Mouse (Mus musculus) layer of hippocampus, postnatal 36 days (tissue): ENCODE measurements around the gene Smtnl2. TPM values are rescaled to one million over a fixed set of nuclear protein-coding genes. Genes with fewer than 3 reads are reported as not detected.

ENCODE experiments used
- DNase-seq, 2 experiments: peaks; one replicate each; pipeline ENCODE4 v3.0.0; 2022
- total RNA-seq, 2 experiments: library from RNA; stranded (reverse); gene quantifications; 2 replicates each; pipeline ENCODE4 v1.2.3; 2021

The Smtnl2 gene
- total RNA-seq, 2 experiments from 2014 or later: 1.5 to 2.7 TPM

DNA sequence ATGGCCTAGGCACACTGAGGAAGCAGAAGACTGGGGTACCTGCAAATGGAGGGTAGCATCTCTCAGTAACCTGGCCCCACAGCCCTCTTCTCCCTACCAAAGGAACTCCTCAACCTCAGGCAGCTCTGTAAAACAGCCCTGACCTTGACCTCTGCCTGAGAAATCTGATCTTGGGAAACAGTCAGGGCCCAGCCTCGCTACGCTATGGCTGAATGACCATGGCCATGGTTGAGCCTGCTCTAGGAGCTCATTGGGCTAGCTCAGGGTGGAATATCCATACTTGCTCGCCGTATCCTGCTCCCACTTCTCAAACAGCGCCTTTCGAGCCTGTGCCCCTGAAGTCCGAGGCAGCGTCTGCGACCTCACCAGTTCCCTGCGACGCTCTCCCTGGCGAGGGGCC is 10.4 kb downstream of the Smtnl2 start:
- DNase-seq: no peak

- no peak for DNase-seq
Observed at GRCm38 (mm10) chr11:72397811-72398525, 13.5 kb downstream of the Smtnl2 start.

GRCm38 (mm10) chr11:72397072-72397471 is 14.4 kb downstream of the Smtnl2 start:
- DNase-seq: peak in 1 of 2 experiments; percentile 53

- DNase-seq: no peak
Observed at GRCm38 (mm10) chr11:72396621-72397020, 14.9 kb downstream of the Smtnl2 start.

DNA sequence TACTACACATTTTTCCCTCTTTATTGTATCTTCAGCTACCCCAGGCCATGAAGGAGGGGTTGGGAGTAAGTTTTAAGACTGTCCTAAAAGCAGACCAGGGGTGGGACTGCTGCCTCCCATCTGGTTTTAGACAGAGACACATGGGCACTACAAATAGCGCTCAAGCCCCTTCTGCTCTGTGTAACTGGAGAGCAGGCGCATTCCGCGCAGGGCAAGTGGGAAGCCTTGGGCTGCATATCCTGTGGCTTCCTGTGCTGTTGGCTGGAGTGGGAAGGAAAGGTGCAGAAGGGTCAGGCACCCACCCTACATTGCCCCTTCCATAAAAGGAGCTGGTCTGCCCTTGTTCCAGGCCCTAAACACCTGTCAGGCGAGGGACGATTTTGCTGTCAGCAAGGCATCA is 15.9 kb downstream of the Smtnl2 start:
- no peak for DNase-seq

- no peak for DNase-seq
Observed at GRCm38 (mm10) chr11:72394694-72395093, 16.8 kb downstream of the Smtnl2 start.

- no peak for DNase-seq
Observed at GRCm38 (mm10) chr11:72393669-72394068, 17.8 kb downstream of the Smtnl2 start.

DNA sequence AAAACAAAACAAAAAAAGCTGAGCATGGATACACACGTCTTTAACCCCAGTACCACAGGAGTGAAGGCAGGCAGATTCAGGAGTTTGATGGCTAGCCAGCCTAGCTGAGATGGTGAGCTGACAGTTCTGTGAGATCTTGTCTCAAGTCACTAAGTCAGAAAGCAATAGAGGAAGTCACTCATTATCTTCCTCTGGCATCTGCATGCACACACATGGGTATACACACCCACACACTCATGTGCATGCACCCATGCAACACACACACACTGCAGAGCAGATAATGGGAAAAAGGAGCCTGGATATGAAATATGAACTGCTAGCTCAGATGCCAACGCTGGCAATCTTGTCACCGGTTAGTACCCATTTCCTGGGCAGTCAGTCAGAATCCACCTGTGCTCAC is 18.3 kb downstream of the Smtnl2 start:
- no peak for DNase-seq

DNA sequence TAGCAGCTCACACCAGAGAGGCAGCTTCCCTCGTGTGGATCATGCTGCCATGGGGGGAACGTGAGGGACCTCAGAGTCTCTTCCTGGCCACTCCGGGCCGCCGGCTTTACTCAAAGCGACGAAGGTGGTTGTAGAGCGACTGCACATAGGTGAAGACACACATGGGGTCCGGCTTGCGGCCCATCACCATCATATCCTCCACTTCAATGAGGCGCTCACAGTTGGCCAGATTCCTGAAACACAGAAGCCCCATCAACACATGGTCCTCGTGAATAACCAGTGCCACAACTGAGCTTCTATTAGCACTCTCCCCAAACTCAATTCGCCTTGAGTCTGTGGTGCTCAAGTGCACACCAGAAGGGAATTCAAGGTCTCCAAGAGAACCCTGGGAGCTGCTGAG is 20.3 kb downstream of the Smtnl2 start:
- DNase-seq: no peak

- no peak for DNase-seq
Observed at GRCm38 (mm10) chr11:72389407-72390142, 21.9 kb downstream of the Smtnl2 start.

DNA sequence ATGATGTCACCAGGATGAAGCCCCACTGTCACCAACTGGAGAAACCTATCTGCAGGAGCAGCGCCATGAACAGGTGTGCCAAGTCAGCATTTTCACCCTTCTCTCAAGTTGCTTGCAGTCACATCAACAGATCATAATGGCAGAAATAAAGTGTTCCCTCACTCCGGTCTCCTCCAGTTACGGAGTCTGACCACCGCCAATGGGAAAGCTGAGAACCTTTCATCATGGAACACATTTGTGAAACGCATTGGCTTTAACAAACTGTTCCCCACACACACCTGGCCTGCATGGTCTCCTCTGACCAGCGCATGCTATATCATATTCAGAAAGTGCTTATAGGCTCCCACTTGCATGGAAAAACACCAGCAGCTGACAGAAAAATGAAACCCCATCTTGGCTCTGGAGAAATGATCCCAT is 23.4 kb downstream of the Smtnl2 start:
- DNase-seq: no peak

DNA sequence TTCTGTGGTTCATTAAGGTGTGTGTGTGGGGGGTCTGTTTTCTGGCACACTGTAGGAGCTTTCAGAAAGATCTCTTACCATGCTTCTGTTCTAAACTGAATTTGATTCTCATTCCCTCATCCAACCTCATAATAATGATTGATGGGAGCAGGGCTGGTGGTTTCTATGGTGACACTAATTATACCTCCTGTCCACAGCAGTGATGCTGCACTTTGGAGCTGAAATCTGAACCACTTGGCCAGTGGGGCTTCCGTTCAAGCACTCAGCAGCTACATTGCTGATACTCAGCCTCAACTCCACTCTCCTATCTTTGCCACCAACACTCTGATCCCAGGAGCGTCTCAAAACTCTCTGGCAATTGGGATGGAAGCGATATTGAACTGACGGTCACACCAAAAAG is 32.2 kb downstream of the Smtnl2 start:
- DNase-seq: no peak

DNA sequence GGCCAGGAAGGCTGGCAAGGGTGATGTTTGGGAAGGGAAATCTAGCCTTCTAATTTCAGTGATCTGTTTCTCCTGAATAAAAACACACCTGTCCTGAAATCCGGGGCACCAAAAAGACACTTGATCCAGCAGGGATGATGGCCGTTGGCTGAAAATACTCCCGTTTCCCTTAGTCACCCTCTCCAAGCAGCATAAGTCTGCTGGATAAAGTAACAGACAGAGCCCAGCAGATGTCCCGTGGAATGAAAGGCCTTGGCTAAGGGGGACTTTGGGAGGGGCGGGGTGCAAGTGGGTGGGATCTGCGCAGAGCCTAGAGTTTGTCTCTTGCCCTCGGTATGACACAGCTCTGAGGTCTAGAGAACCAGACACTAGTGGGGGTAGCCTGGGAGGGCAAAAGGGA is 33.3 kb downstream of the Smtnl2 start:
- no peak for DNase-seq

DNA sequence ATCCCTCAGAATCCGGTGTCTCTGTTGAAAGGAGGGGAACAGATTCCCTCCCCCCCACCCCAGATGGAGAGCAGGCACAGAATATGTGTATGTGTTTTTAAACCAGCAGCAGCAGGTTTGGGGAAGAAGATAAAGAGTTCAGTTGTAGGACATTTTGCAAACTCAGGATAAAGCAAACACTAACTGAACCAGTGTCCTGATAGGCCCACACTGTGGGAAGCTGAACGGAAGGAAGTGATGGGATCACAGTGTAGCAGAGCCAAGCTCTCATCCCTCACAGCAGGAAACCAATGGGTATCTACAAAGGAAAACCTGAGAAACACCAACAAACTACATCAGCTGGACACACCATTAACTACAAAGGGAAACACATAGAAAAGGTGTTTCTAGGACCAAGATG is 35.0 kb downstream of the Smtnl2 start:
- DNase-seq: no peak

DNA sequence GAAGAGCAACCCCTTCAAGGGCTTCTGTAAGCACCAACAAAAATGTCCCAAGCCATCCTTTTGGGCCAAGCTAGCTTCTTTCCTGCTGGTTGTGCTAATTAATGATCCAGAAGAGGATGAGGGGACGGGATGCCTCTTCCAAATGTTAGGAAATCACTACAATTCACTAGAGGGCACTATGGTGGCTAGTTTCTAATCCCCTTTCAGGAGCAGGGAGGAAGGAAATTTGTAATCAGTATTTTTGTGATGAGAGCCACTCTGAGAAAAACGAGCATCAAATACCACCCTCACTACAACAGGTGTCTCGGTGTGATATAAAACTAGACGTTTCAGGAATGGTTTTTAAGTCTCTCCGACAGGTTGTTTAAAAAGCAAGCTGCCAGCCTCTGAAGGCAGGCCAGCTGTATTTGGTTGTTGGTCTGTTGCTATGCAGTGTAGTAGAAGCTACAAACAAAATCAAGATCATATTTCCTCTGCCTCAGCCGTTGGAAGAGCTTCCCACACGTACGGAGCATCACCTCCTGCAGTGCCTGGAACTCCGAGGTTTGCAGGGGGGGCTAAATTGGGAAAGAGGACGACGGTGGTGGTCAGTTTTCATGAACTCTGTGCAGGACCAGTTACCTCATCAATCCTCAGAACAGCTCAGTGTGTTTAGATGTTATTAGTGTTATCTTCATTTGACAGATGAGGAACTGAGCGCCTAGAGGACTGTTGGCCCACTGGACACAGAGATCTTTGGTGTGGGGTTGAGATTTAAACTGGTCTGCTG is 41.4 kb downstream of the Smtnl2 start:
- no peak for DNase-seq

DNA sequence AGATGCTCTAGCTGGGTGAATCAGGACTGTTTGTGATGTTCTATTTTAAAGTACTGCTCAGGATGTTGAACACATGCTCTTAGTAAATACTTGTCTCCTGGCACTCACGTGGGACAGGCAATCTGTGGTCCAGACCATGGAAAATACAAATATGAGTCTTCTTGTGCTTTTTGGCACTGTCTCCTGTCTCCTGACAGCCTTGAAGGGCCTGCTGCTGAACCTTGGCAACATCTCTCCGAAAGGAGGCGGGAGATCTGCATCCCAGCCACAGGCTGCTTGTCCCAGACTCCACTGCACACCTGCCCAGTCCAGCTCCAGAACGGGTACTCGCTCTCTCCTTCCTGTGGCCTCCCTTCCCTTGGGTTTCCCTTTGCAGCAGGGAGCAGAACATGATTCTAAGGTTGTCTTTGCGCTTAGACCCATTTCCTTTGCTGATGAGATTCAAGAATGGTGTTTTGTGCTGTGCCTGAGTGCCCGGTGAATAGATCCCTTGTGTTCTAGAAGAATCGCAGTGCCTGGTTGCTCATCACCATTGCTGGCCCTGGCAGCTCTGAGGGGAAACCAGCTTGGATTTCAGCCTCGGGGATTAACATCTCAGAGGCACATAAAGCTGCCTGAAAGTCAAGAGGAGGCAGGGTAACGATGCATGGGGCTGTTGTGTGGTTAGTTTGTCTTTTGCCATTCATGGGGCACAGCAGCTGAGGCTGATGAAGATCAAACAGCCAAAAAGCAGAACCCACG is 43.4 kb downstream of the Smtnl2 start:
- no peak for DNase-seq

DNA sequence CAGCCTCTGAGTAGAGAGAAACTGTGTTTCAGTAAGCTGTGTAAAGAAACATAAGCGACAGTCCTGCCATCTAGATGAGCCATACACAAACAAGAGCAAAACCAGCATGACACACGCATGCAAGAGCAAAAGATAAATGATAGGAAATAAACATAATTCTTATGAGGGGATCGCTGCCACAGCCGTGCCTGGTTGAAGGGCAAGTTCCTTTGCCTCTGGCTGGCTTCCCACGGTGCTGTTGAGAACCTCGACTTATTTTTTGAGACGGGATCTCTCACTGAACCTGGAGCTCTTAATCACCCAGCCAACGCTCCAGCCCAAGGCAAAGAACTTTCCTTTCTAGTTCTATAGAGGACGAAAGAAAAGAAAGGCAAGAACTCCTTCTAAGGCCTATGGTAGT is 45.4 kb downstream of the Smtnl2 start:
- no peak for DNase-seq

DNA sequence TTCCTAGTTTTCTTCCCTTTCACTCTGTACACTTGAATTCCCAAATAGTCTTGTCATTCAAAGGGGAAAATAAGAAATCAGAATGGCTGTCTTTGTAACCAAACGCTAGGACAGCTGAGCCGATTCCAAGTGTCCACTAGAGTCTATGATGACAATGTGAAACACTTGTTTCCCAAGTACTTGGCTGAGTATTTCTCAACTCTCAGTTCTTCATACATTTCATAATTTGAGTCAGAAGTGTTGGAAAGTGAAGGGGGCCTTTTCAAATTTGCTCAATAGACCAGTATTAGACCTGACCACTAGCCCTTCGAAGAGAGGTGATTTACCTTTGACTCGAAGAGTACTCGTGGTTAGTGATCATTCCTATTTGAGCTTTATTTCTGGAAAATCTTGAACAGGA is 47.0 kb downstream of the Smtnl2 start:
- DNase-seq: no peak

GRCm38 (mm10) chr11:72363523-72364240 is 47.8 kb downstream of the Smtnl2 start:
- no peak for DNase-seq

GRCm38 (mm10) chr11:72362347-72362741 is 49.2 kb downstream of the Smtnl2 start, which contains the start of gene Tekt1:
Tekt1 (minus strand) TSS chr11:72362442.
- no peak for DNase-seq

- peak; percentile 73 to 75 for DNase-seq
Observed at GRCm38 (mm10) chr11:72361385-72362346, 49.8 kb downstream of the Smtnl2 start.
